Mouse (Mus musculus) neural tube, embryonic 13.5 days (tissue): ENCODE data around the gene 2810408A11Rik. TPM values are rescaled to one million over a fixed set of nuclear protein-coding genes. Genes with fewer than 3 reads are reported as not detected.
A peak's percentile ranks its signal among the peaks of the same experiment; 100 is the strongest.
"Not testable (repeated sequence)": the region's sequence is repeated elsewhere in the genome, so short reads cannot be mapped to it uniquely, and the experiment has no call there.

Source experiments
- ATAC-seq: fragments of 200-750 bp; cut with Nextera tagmentation; 2 replicates; pipeline ENCODE4 v1.8.0; 2017; ENCODE audit warnings: low read depth, mild to moderate bottlenecking, moderate TSS enrichment, moderate library complexity
- H3K27ac ChIP-seq: fragments of 300-500 bp; sonication (generic); replicated peaks from 2 replicates; pipeline ENCODE4 v1.5.1; 2015; ENCODE audit warnings: moderate library complexity, mild to moderate bottlenecking, inconsistent platforms
- H3K27me3 ChIP-seq: fragments of 300-500 bp; sonication (generic); 2 replicates; pipeline ENCODE4 v1.6.1; 2015; ENCODE audit warnings: mild to moderate bottlenecking, inconsistent platforms
- H3K36me3 ChIP-seq: fragments of 300-500 bp; sonication (generic); 2 replicates; pipeline ENCODE4 v1.6.1; 2015; ENCODE audit warnings: mild to moderate bottlenecking, inconsistent platforms
- H3K4me1 ChIP-seq: fragments of 300-500 bp; sonication (generic); replicated peaks from 2 replicates; pipeline ENCODE4 v1.6.1; 2015; ENCODE audit warnings: inconsistent platforms
- H3K4me2 ChIP-seq: fragments of 300-500 bp; sonication (generic); 2 replicates; pipeline ENCODE4 v1.6.1; 2015; ENCODE audit warnings: inconsistent platforms, mild to moderate bottlenecking, moderate library complexity
- H3K4me3 ChIP-seq: fragments of 300-500 bp; sonication (generic); 2 replicates; pipeline ENCODE4 v1.5.1; 2015; ENCODE audit warnings: mild to moderate bottlenecking, inconsistent platforms
- H3K9ac ChIP-seq: fragments of 300-500 bp; sonication (generic); 2 replicates; pipeline ENCODE4 v1.6.1; 2015; ENCODE audit warnings: moderate library complexity, mild to moderate bottlenecking, inconsistent platforms
- H3K9me3 ChIP-seq: fragments of 300-500 bp; sonication (generic); 2 replicates; pipeline ENCODE4 v1.6.1; 2016; ENCODE audit warnings: inconsistent platforms
- WGBS: fragments of 180-500 bp; shearing (Covaris S2); methylation state at CpG from one replicate; pipeline ENCODE4 v1.1.7; 2015; 5-methylcytosine and 5-hydroxymethylcytosine counted together
- polyA plus RNA-seq: library from polyadenylated mRNA; unstranded; fragments of >200 nt; fragmentation: Nextera tagmentation; extraction: Ambion mirVana; gene quantifications from 2 replicates; pipeline ENCODE4 v1.2.1, GENCODE M21; 2015

2810408A11Rik gene
- polyA plus RNA-seq, 1 experiment from 2014 or later: 11.7 TPM

DNA sequence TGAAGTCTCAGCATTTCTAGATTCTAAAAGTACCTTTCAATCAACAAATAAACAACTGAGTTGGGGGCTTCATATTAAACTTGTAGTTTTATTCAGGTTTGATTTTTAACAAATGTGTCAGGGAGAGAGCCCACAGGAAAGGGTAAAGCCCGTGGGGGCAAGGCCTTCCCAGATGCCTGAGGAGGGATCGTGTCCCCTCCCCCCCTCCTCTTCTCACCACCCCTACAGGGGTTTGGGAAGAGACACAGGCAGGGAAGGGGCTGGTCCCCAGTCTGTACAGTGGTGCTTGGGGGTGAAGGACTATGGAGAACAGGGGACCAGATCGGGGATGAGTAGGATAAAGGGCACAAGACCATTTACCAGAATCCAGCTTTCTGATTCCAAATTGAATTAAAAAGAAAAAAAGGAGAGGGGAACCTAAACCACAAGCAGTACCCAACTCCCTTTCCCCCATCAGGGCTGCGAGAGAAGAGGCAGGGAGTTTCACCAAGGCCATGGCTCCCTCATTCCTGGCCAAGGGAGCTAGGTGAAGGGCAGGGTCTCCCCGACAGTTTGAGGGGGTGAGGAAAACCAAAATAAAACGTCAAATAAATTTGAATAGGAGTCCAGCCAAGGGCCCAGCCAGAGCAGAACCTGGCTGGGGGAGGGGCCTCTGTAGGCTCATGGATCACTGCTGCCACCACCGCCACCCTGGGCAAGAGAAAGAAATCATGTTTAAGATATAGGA lies 16.0 kb upstream of the 2810408A11Rik start:
- peaks cover 61% of the 10 kb centered on the region for H3K36me3 ChIP-seq
- WGBS: 65% methylated on average over 7 of the region's 7 CpGs

DNA sequence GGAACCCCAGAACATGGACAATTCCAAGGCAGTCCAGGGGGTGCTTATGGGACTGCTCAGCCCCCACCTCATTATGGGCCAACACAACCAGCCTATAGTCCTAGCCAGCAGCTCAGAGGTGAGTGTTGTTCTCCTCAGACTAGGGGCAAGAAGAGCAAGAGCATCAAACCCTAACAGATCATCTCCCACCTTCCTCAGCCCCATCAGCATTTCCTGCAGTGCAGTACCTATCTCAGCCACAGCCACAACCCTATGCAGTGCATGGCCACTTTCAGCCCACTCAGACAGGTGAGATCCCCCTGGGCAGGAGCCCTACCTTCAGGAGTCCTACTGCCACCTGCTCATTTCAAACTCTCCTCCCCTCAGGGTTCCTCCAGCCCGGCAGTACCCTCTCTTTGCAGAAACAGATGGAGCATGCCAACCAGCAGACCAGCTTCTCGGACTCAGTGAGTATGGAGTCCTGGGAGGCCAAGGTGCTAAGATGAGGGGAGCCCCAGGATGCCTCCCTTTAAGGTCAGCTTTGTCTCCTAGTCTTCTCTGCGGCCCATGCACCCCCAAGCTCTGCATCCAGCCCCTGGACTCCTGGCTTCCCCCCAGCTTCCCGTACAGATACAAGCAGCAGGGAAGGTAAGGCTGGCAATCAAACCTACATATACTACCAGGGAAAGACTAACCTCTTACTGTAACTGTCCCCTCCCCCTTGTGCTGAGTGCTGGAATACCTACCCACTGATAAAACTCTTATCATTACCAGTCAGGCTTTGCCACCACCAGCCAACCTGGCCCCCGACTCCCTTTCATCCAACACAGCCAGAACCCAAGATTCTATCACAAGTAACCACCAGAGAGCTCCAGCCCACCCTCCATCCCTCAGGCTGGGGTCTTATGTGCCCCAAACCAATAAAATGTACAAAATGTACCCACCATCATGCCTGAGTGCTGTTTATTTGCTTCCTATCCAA lies 15.2 kb upstream of the 2810408A11Rik start:
- ATAC-seq: no peak
- peaks cover 55% of the 10 kb centered on the region for H3K4me1 ChIP-seq
- no peaks in the 10 kb centered on the region for H3K9me3 ChIP-seq
- 67% methylated on average over 5 of the region's 5 CpGs for WGBS
- no peaks in the 10 kb centered on the region for H3K27me3 ChIP-seq
- H3K36me3 ChIP-seq: peaks cover 70% of the 10 kb centered on the region
- H3K4me2 ChIP-seq: no peak overlapping the region
- no peak overlapping the region for H3K27ac ChIP-seq
- no peak overlapping the region for H3K9ac ChIP-seq
- H3K4me3 ChIP-seq: no peak overlapping the region

More for the DNA sequence above, 16.0 kb upstream of the 2810408A11Rik start:
- H3K4me3 ChIP-seq, H3K9ac ChIP-seq, H3K27ac ChIP-seq, H3K27me3 ChIP-seq, ATAC-seq, H3K9me3 ChIP-seq, H3K4me2 ChIP-seq: not testable (repeated sequence)
- H3K4me1 ChIP-seq: peaks cover 55% of the 10 kb centered on the region

DNA sequence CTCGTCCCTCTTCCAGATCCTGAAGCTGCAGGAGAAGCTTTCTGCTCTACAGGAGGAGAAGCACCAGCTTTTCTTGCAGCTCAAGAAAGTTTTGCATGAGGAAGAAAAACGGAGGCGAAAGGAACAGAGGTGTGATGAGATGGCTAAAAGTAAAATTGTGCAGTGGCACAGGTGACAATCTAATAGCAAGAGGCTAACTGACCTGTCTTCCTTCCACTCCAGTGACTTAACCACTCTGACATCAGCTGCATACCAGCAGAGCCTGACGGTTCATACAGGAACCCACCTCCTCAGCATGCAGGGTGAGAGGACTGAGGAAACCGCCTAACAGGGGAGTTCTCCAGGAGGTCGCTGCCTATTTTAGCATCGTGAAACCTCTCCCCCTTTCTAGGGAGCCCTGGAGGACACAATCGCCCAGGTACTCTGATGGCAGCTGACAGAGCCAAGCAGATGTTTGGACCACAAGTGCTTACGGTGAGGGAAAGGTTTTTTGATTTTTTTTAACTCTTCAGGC lies 14.2 kb upstream of the 2810408A11Rik start:
- H3K27ac ChIP-seq: no peak overlapping the region
- H3K4me3 ChIP-seq: peak overlapping the region; percentile 93
- H3K36me3 ChIP-seq: peaks cover 80% of the 10 kb centered on the region
- H3K4me1 ChIP-seq: peaks cover 52% of the 10 kb centered on the region
- H3K9me3 ChIP-seq: no peaks in the 10 kb centered on the region
- WGBS: 40% methylated on average over 9 of the region's 9 CpGs
- ATAC-seq: no peak
- peak overlapping the region; percentile 100 for H3K4me2 ChIP-seq
- H3K9ac ChIP-seq: peak overlapping the region; percentile 89
- no peaks in the 10 kb centered on the region for H3K27me3 ChIP-seq

DNA sequence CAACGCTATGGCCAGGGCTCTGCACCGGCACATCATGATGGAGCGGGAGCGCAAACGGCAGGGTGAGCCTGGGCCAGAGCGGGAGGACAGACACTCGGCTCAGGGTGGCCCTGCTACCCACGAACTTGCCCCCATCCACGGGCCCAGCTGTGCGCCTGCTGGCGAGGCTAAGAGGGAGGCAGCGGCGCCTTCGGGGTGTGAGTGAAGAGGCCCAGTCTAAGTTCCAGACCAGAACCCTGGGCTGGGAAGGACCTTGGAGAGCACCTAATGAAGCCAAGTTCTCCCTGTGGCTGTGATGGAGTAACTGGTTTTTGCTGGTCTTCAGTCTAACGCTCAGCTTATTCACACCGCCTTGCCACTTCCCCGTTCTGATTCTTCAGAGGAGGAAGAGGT lies 13.6 kb upstream of the 2810408A11Rik start:
- Histone ChIP-seq H3K4me3 (peak overlapping the region; percentile 93), H3K36me3 (peaks cover 86% of the 10 kb centered on the region), H3K9ac (peak overlapping the region; percentile 89), H3K4me1 (peaks cover 46% of the 10 kb centered on the region), H3K9me3 (no peaks in the 10 kb centered on the region), H3K4me2 (peak overlapping the region; percentile 100), H3K27ac (peak overlapping the region; percentile 90), H3K27me3 (no peaks in the 10 kb centered on the region)
- 2% methylated on average over 17 of the region's 17 CpGs for WGBS
- ATAC-seq: no peak; the same call in none of the 2 replicates

DNA sequence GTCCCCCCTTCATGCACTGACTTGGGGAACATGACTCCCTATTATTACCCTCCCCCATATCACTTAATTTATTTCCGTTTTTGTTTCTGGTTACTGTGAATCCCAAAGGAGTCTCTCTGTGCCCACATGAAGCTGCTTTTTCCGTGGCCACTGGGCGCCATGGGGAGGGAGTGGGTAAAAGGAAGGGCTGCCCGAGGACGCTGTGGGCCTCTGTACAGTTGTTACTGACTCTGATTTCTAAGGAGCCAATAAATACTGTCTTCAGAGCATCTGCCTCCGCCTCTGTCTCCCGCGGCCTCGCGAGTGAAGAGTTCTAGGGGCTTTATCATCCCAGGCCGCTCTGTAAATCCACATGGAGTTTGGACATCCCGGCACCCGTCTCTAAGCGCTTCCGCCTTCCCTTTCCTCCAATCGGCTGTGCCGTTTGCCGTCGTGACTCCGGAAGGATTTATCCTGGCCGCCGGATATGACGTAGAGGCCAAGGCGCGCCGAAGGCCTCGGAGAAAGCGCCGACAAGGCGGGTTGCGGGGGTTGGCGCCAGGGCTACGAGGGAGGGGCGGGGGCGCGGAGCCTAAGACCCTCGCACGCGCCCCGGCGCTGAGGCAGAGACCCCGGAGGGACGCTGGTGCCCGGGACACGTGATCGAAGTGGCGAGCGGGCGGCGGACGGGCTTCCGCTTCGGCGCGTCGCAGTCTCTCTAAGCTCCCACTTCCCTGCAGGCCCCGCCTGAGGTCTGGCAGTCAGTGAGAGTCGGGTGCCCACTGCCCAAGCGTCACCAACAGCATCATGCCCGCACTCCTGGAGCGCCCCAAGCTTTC lies 13.0 kb upstream of the 2810408A11Rik start, which contains the start of gene Gps2:
TSS of gene Gps2 (plus strand) at position 335 of the 818 bp plus-strand sequence.
- Histone ChIP-seq H3K36me3 (peaks cover 86% of the 10 kb centered on the region), H3K27ac (peak within 1 kb of the TSS; percentile 90), H3K27me3 (no peaks in the 10 kb centered on the region), H3K9me3 (no peaks in the 10 kb centered on the region), H3K4me1 (peaks cover 40% of the 10 kb centered on the region), H3K4me2 (peak within 1 kb of the TSS; percentile 100), H3K4me3 (peak within 1 kb of the TSS; percentile 93), H3K9ac (peak within 1 kb of the TSS; percentile 89)
- peak; percentile 88 for ATAC-seq
- WGBS: 1% methylated on average over 61 of the region's 61 CpGs

DNA sequence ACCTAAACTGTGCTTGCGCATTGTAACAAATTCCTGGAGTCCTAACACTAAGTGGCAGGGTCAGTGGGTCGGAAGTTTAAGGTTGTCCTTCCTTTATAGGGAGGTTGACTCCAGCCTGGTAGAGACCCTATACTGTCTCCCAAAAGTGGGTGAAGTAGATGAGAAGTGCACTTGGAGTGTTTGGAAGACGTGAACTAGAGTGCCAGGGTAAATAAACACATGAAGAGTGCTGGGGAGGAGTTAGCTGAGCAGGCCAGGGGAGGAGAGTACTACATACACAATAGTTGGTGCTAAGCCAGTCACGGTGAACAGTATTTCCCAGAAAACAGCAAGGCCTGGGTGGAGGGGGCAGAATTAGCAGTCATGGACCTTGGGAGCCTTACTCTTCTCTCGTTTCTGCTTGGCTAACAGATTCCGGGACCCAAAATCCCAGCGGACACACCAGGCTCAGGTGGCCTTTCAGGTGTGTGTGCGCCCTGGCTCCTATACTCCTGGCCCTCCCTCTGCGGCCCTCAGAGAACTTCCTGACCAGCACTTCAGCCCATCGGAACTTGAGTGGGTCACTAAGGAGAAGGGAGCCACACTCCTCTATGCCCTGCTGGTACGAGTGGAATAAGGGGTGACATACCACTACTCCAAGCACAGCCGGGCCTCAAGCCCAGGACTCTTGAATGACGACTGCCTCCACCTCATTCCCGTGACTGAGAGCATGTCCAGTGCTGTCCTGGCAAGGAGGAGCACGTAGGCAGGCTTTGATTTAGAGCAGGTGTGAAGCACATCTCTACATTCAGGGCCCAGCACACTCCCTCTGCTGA lies 12.1 kb upstream of the 2810408A11Rik start:
- Histone ChIP-seq H3K4me3 (peak overlapping the region; percentile 93), H3K4me2 (peak overlapping the region; percentile 100), H3K27ac (peak overlapping the region; percentile 90), H3K4me1 (peaks cover 33% of the 10 kb centered on the region), H3K9me3 (no peaks in the 10 kb centered on the region), H3K27me3 (no peaks in the 10 kb centered on the region), H3K9ac (peak overlapping the region; percentile 89; the same call in 1 of the 2 replicates), H3K36me3 (peaks cover 86% of the 10 kb centered on the region)
- ATAC-seq: peak; percentile 32
- WGBS: 79% methylated on average over 15 of the region's 15 CpGs

DNA sequence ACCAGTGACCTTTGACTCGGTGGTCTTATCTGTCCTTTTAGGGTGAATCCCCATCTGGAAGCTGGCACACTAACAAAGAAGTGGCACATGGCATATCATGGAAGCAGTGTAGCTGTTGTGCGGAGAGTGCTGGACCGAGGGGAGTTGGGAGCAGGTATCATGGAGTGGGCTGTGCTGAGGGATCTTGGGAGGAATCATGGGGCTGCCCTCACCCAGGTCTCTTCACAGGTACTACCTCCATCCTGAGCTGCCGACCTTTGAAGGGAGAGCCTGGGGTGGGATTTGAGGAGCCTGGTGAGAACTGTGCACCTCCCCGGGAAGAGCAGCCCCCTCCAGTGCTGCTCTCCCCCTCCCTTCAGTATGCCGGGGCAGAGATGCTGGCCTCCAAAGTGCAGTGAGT lies 10.9 kb upstream of the 2810408A11Rik start:
- no peak for ATAC-seq
- Histone ChIP-seq H3K36me3 (peaks cover 86% of the 10 kb centered on the region), H3K27me3 (no peaks in the 10 kb centered on the region), H3K9me3 (no peaks in the 10 kb centered on the region), H3K4me1 (peaks cover 33% of the 10 kb centered on the region), H3K4me3 (no peak overlapping the region), H3K27ac (no peak overlapping the region), H3K4me2 (no peak overlapping the region), H3K9ac (no peak overlapping the region)
- WGBS: 92% methylated on average over 6 of the region's 6 CpGs

DNA sequence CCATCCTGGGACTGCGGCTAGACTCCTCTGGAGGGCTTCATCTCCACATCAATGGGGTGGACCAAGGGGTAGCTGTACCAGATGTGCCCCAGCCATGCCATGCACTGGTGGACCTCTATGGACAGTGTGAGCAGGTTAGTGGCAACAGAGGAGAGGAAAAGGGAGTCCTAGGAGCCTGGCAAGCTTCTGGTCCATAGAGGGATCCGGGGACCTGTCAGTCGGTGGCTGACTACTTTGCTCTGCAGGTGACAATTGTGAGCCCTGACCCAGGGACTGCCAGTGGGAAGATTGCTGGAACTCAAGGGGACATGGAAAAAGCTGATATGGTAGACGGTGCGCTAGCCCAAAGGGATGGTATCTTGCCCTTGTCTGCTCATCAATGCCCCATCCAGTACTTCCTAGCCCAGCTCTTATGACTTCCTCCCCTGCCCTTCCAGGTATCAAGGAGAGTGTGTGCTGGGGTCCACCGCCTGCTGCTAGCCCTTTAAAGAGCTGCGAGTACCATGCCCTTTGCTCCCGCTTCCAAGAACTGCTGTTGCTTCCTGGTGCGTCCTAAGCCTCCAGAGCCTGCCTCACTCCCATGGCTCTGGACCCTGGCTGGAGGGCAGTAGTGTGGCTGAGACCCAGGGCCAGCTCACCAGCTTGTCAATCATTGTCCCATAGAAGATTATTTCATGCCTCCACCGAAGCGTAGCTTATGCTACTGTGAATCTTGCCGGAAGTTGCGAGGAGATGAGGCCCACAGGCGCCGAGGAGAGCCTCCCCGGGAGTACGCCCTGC lies 10.2 kb upstream of the 2810408A11Rik start:
- Histone ChIP-seq H3K9ac (no peak overlapping the region), H3K27ac (no peak overlapping the region), H3K9me3 (no peaks in the 10 kb centered on the region), H3K4me1 (peaks cover 28% of the 10 kb centered on the region), H3K4me2 (no peak overlapping the region), H3K27me3 (no peaks in the 10 kb centered on the region), H3K4me3 (no peak overlapping the region), H3K36me3 (peaks cover 86% of the 10 kb centered on the region)
- no peak for ATAC-seq
- WGBS: 93% methylated on average over 17 of the region's 17 CpGs

DNA sequence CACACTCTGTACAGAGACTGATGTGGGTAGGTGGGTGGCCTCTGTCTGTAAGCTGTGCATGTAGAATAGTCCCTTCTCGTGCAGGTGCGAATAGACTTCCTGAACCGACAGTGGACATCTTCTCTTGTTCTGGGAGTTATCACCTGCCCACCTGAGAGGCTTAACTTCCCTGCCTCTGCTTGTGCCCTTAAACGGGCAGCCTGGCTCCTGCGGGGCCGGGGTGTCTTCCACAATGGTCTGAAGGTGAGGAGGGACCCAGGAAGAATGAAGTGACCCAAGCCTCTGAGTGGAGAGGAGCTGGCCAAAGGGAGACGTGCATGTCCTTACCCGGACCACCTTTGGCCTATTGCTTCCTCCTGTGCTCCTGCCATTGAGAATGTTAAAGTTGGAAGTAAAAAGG lies 9.4 kb upstream of the 2810408A11Rik start:
- no peak overlapping the region for H3K4me2 ChIP-seq
- no peaks in the 10 kb centered on the region for H3K27me3 ChIP-seq
- H3K36me3 ChIP-seq: peaks cover 87% of the 10 kb centered on the region
- no peak overlapping the region for H3K4me3 ChIP-seq
- 90% methylated on average over 8 of the region's 8 CpGs for WGBS
- H3K9me3 ChIP-seq: no peaks in the 10 kb centered on the region
- no peak overlapping the region for H3K27ac ChIP-seq
- no peak overlapping the region for H3K9ac ChIP-seq
- ATAC-seq: no peak
- H3K4me1 ChIP-seq: peaks cover 20% of the 10 kb centered on the region

DNA sequence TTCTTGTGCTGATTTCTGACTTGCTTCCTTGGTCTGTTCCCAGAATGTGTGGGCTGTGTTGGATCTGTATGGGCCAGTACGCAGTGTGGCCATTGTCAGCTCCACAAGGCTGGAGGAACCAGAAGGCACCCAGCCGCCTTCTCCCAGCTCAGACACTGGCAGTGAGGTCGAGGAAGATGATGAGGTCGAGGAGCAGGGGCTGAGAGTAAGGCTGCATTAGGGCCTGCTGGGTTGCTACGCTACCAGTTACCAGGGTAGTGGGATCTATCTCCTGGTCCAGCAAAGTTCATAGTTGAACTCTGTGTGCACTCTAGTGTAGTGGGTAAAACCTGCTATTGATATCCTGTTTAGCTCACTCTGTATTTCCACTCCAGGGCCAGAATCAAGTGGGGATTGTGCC lies 8.4 kb upstream of the 2810408A11Rik start:
- Histone ChIP-seq H3K9me3 (no peaks in the 10 kb centered on the region), H3K4me1 (peaks cover 11% of the 10 kb centered on the region), H3K36me3 (peaks cover 90% of the 10 kb centered on the region), H3K9ac (no peak overlapping the region), H3K27ac (no peak overlapping the region), H3K27me3 (no peaks in the 10 kb centered on the region), H3K4me2 (no peak overlapping the region), H3K4me3 (no peak overlapping the region)
- no peak for ATAC-seq
- 94% methylated on average over 5 of the region's 5 CpGs for WGBS
